Mouse (Mus musculus) mature B cell (primary cell): ENCODE results near the gene Dennd5b.
"Not testable (repeated sequence)": the region's sequence is repeated elsewhere in the genome, so short reads cannot be mapped to it uniquely, and the experiment has no call there.

ENCODE experiments used
- in situ Hi-C: fragments of 300-500 bp; cut with MboI; formaldehyde crosslinking; loops from 2 replicates; pipeline ENCODE4 v1.14.3; 2019

Dennd5b gene

DNA sequence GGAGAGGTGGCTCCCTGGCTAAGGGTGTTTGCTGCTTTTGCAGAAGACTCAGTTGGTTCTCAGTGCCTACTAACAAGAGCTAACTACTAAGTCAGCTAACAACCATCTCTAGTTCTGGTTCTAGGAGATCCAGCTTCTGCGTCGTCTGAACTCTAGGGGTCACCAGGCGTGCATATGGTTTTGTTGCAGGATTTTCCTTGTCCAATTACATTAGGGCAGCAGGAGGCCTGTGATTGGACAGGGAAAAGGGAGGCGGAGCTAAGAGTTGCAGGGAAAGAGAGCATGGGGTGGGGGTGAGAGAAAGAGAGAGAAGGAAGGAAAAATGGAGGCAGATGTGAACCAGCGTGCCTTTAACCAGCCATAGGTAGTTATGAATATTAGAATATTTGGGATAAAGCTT is 83.0 kb downstream of the Dennd5b start:
- in situ Hi-C loops: no loop called here

GRCm38 (mm10) chr6:149010766-149011301 is 90.6 kb downstream of the Dennd5b start:
- in situ Hi-C loops: no loop called here

GRCm38 (mm10) chr6:149005009-149005408 is 96.5 kb downstream of the Dennd5b start:
- in situ Hi-C loops: no loop called here

DNA sequence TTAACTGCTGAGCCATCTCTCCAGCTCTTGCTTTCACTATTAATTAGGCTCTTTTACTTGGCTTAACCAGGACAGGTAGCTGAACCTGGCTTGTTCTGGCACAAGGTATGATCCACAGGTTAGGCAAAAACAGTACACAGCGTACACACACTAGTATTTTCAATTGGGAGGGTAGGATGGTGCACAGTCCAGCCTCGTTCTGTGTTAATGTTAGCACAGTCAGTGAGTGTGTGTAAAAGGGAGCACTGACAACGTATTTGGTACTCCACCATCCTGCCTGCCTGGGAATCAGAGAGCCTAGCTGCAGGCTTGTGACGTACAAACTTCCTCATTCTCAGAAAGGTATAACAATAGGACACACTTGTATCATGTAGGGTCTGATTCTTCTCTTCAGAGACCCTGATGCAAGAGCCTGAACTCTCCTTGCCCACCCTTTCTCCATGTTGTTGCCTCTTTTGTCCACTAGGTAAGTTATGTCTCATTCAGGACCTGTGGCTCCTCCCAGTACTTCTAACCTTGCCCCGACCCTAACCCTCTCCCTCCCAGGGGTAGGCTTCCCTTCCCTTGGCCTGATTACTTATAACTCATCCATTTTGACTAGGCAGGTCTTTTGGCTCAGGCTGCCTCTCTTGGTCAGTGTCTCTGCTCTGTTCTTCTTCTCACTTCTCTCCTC is 107.0 kb downstream of the Dennd5b start:
- in situ Hi-C loops: no loop called here

- in situ Hi-C loops: no loop called here
These were observed 108.1 kb downstream of the Dennd5b start for GRCm38 (mm10) chr6:148993117-148994077.

GRCm38 (mm10) chr6:148992373-148993116 is 108.9 kb downstream of the Dennd5b start:
- in situ Hi-C loops: no loop called here

- in situ Hi-C loops: no loop called here
These were observed 109.7 kb downstream of the Dennd5b start for GRCm38 (mm10) chr6:148991660-148992372.

DNA sequence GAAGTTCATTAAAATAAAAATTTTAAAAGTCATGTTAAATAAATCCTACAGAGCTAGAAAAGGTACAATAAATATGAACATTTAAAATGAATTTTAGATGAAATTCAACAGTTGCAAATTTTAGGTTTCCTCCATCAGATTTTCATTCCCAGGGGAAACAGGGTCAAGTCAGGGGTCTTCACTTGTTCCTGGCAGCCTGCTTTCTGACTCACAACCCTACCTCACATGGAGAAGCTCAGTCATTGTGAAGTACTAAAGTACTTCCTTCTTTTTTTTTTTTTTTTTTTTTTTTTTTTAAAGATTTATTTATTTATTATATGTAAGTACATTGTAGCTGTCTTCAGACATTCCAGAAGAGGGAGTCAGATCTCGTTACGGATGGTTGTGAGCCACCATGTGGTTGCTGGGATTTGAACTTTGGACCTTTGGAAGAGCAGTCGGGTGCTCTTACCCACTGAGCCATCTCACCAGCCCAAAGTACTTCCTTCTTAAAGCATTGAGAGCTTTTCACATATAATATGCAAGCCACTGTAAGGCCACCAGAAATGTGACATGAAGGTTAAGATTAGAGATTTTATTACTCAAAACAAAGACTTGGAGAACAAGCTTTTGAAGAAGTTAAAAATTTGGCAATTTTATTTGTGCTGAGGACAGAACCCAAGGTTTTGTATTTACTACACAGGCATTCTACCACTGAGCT is 111.5 kb downstream of the Dennd5b start:
- in situ Hi-C loops: not testable (repeated sequence)

- in situ Hi-C loops: no loop called here
These were observed 115.5 kb downstream of the Dennd5b start for GRCm38 (mm10) chr6:148986003-148986402.

DNA sequence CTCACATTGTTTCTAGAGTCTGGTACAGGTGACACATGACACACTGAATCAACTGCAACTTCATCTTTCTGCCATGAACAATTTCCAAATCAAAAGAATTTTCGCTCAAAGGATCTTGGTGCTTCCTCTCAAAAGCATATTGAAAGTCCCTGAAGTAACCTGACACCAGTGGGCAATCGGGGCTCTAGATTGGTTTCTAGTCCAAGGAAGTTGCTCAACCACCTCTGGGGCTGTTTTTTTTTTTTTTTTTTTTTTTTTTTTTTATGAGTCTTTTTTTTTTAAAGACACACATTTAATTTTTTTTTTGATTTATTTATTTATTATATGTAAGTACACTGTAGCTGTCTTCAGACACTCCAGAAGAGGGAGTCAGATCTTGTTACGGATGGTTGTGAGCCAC is 121.0 kb downstream of the Dennd5b start:
- in situ Hi-C loops: no loop called here

DNA sequence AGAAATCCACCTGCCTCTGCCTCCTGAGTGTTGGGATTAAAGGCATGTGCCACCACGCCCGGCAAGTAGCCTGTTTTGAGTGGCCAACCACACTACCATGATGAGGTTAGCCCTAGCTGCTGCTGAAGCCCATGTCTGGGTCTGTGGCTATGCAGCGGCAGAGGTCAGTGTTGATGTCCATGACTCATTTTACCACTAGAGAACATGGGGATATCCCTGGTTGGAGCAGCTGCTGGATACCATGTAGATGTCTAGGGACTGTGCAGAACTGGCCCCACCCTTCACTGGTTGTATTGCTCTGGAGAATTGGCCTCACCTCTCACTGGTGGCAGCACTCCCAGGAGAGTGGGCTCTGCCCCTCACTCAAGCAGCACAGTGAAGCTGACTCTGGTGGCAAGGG is 126.4 kb downstream of the Dennd5b start:
- in situ Hi-C loops: no loop called here

DNA sequence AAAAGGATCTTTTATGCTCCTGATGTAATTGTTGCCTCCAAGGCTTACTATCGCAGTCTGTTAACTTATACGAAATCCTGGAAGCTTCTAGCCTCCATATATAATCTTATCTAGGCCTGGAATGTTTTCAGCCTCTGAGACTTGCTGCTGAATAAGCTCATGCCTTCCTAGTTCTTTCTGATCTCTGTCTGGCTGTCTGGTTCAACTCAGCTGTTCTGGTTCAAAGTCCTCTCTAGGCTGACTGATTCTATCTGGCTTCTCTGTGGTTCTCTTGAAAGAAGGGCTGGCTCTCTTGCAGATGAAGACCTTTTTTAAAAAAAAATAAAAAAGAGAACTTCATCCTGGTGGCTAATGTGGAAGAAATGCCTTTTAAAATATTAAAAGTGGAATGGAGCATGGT is 128.6 kb downstream of the Dennd5b start:
- in situ Hi-C loops: no loop called here

- in situ Hi-C loops: no loop called here
These were observed 129.2 kb downstream of the Dennd5b start for GRCm38 (mm10) chr6:148972059-148972848.

- in situ Hi-C loops: no loop called here
These were observed 130.0 kb downstream of the Dennd5b start for GRCm38 (mm10) chr6:148971385-148971940.

DNA sequence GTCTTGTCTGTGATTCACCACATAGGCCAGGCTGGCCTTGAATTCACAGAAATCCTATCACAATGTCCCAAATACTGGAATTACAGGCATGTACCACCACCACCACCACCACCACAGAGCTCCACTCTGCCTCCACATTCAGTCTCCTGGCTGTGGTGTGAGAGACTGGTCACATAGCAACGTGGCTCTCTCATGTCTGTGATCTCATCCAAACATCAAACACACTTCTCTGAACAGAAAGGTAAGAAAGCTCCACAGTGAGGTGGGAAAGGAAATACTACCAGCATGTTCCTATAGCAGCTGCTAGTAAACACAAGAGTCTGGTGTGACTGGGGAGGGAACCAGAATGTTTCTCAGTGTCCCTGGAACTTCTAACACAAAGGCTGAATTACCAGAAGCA is 140.2 kb downstream of the Dennd5b start:
- in situ Hi-C loops: no loop called here

DNA sequence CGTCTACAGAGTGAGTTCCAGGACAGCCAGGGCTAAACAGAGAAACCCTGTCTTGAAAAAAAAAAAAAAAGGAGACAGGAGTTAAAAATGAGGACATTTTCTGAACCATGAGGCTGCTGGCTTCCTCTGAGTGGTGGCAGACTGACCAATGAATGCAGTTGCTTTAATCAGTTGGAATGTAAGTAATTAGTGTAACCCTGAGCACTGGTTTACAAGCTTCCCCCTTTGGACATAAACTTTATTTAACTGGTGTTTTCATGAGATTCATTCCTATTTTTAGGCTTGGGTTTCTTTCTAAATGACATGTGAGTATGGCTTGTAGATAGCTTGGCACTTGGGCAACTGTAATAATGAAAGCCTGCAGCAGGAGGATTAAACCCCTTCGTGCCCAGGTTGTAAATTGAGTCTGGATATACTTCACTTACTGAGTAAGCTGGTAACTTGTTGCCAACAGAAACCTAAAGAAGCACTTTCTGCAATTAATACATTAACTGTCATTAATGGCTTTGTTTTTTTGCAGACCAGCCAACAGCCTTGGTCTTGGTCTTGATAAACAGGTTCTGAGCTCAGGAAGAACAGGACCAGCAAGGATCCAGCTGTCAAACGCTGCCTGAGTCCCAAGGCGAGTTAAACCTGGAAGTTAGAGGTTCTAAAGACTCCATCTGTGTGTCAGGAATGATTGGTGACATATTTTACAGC is 141.8 kb downstream of the Dennd5b start:
- in situ Hi-C loops: no loop called here

DNA sequence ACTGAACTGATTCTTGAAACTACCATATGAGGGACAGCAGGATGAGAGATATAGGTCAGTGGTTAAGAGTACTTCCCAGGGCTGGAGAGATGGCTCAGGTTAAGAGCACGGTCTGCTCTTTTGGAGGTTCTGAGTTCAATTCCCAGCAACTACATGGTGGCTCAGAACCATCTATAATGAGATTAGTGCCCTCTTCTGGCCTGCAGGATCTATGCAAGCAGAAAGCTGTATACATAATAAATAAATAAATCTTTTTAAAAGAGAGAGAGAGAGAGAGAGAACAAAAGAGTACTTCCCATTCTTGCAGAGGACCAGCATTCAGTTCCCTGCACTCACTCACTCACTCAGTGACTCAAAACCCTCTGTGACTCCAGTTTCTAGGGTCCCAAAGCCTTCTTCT is 142.8 kb downstream of the Dennd5b start:
- in situ Hi-C loops: no loop called here

DNA sequence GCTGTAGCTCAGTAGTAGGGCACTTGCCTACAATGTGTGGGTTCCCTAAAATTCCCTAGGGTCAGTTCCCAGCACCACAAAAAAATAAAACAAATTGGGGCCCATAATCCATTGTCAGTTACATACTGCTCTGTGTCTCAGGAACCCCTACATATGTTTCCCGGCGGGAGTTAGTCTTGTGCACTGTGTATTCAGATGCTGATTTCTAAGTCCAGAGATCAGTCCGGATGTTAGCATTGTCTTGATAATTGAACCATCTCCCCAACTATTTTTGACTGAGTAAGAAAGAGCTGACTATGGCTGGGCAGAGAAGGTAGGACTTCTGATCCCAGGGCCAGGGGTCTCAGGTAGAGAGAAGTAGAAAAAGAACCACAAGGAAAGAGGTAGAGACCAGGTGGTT is 144.4 kb downstream of the Dennd5b start:
- in situ Hi-C loops: no loop called here
